Mouse (Mus musculus) ES-Bruce4 (cell line): ENCODE measurements around the gene Rfpl4b.

ENCODE experiments used
- CTCF ChIP-seq: IDR thresholded peaks from one replicate; pipeline ENCODE4 v1.8.1; 2011; ENCODE audit warnings: low read depth, low read length
- POLR2A ChIP-seq: IDR thresholded peaks from one replicate; pipeline ENCODE4 v1.8.1; 2011; ENCODE audit warnings: low read length; ENCODE audit not compliant: insufficient read depth

DNA sequence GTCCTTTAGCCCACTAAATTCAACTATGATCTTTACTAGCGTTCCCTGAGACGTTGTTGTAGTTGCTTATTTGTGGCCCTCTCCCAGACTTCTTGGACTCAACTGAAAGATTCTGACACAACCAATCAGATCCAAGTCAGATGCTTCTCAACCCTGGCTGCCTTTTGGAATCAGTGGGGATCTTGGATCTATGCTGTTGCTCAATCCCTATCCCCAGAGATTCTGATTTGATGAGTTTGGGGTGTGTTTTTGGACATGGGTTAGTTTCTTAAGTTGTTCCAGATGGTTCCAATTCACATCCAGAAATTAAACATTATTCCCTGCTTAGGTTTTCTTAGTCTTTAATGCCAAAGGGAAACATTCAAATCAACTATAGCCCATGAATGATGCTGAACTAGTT lies 15.5 kb downstream of the Rfpl4b start:
- TF ChIP-seq POLR2A (no peak), CTCF (no peak)
